Mouse (Mus musculus): ENCODE results near the gene Pccb.

Gene Pccb

DNA sequence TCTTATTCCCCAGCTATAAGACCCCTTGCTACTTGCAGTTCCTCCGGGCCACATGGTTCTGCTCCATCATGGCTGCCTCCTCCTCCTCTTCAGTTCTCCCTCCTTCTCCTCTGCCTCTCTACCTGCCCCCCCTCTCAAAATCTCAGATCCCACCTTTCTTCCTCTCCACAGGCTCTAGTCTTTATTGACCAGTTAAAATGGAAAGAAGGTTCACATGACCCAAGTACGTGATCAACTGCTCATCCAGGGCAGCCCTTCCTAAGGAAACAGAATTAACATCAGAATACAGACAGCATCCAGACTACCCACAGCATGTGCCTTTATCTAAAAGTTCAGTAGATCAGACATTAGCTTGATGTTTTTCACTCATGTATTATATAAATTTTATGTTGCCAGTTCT lies 65.2 kb downstream of the Pccb start:
- ChIA-PET CTCF (interaction anchor here in 2 of 4 experiments (0.6 to 1.1 kb wide), 4 partner anchors 20 to 523 kb away, joined by 3 read pairs; no protein-coding TSS in a partner anchor), POLR2A (interaction anchor here in 3 of 4 experiments (0.6 to 1.6 kb wide), 23 partner anchors 9 to 1543 kb away, joined by 3 to 7 read pairs (median 3); partner anchors contain the start of genes Msl2 (in 1 of the 3) and Pccb (in 1 of the 3))

DNA sequence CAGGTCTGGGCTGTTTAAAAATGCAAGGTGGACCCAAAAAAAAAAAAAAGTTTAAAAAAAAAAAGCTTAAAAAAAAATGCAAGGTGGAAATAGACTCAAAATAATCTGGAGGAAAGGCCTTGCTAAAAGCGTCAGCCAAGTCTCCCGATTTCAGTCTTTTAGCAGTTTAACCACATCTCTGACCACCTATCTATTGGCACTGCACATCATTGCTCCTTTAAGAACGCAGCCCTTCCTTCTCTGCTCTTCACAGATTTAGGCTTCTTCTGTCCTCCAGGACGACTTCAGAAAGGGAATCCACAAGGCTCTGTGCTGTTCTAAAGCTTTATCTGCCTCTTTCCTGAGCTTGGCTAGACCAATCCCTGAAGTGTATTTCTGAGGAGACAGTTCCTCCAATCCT lies 70.6 kb downstream of the Pccb start:
- ChIA-PET CTCF (interaction anchor here in 1 of 4 experiments (0.6 kb wide), 1 partner anchor 39 kb away, joined by 4 read pairs; no protein-coding TSS in a partner anchor), POLR2A (interaction anchor here (0.6 to 3.7 kb wide), 17 partner anchors 10 to 382 kb away, joined by 3 to 30 read pairs (median 4); no protein-coding TSS in a partner anchor)

DNA sequence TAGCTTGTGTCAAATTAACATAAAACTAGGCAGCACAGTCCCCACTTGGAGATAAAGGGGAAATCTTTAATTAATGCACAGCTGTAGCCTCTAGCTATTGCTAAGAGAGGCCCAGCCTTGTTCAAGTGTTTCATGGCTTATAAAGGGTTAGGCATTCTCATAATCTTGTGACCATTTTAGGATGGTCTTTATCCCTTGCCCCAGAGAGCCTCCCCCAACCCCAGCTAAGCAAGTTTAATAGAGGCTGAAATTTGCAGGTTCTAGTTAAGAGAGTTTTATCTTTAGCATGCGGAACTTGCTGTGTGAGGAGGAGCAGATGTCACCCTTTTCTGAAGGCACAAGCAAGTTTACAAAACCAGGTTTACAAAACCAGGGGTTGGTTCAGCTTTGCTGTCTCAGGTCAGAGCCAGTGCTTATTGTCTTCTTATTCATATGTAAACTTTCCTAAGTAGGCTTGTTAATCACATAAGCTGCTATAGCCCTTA lies 71.2 kb downstream of the Pccb start:
- CTCF ChIA-PET: interaction anchor here in 2 of 4 experiments (0.6 to 0.9 kb wide), 3 partner anchors 9 to 519 kb away, joined by 3 to 5 read pairs (median 3); no protein-coding TSS in a partner anchor
- POLR2A ChIA-PET: interaction anchor here in 3 of 4 experiments (0.6 to 3.7 kb wide), 18 partner anchors 10 to 382 kb away, joined by 3 to 30 read pairs (median 4); no protein-coding TSS in a partner anchor

GRCm38 (mm10) chr9:100962903-100963427 lies 71.7 kb downstream of the Pccb start:
- ChIA-PET POLR2A (interaction anchor here in 3 of 4 experiments (0.6 to 3.7 kb wide), 16 partner anchors 9 to 421 kb away, joined by 3 to 30 read pairs (median 4); no protein-coding TSS in a partner anchor), CTCF (interaction anchor here in 2 of 4 experiments (0.6 to 0.9 kb wide), 3 partner anchors 9 to 519 kb away, joined by 3 to 5 read pairs (median 3); no protein-coding TSS in a partner anchor)

- CTCF ChIA-PET: no interaction called here
- POLR2A ChIA-PET: interaction anchor here in 1 of 4 experiments (1.3 to 4.4 kb wide), 3 partner anchors 12 to 16 kb away, joined by 3 to 27 read pairs (median 6); no protein-coding TSS in a partner anchor
Measured at GRCm38 (mm10) chr9:100951481-100951880, 83.2 kb downstream of the Pccb start.

DNA sequence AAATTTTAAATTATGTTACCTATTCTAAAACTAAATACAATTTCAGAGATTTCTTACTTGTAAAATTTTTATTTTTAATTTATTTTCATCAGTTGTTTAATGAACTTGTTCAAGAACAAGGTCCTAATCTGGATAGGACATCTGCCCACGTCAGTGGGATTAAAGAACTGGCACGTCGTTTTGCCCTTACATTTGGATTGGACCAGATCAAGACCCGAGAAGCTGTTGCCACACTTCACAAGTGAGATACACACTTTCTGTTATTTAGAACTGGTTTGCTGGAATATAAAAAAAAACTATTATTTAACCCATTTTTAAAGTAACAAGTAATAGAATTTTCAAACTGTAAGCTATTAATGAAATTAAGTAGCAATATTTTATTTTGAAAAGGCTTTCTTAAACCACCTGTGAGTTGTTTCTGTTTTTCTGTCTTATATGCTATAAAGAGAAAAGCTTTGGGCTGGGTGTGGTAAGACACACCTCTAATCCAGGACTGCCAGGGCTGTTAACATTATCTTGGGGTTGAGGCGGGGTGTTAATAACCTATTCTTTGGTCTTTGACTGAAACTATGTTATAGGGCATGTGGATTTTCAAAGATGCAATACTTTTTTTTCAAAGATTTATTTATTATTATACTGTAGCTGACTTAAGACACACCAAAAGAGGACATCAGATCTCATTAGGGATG lies 89.9 kb downstream of the Pccb start:
- ChIA-PET POLR2A (interaction anchor here in 1 of 4 experiments (1.7 to 2.6 kb wide), 2 partner anchors 9 to 13 kb away, joined by 5 to 14 read pairs; no protein-coding TSS in a partner anchor), CTCF (no interaction called here)

DNA sequence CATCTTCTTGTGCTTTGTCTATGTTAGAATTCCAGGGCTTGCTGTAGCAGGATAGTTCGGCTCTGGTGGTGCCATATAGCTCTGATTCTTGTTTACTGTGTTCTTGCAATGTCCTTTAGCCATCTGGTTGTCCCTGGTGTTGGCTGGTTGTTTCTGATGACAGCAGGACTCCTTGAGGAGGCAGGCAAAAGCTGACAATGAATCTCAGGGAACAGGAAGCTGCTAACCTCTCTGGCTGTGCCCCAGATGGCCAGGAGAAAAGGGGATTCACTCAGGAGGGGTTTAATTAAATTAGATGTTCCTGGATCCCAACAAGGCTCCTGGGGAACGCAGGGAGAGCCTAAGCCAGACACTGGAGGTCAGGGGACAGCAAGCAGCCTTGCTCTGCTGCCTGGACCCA lies 92.7 kb downstream of the Pccb start:
- CTCF ChIA-PET: no interaction called here
- POLR2A ChIA-PET: no interaction called here

Data from embryonic stem cell, embryonic (primary cell).